ENCODE assay signal across 18 mouse cellular contexts in genomic region chr6:108228601-108229000, GRCm38 (mm10).
"Had no signal": no experiment of that assay in that cellular context is flagged by ENCODE, and none has a peak within 500 bp of the region (broad histone marks: within the 10 kb centered on the region; RNA-seq: fewer than 3 reads in every experiment).

No protein-coding gene starts in this region.

- H3K9me3 ChIP-seq: limb, embryonic 10.5 days; limb, embryonic 13.5 days; liver, embryonic 12.5 days; liver, embryonic 15.5 days; lung, embryonic 15.5 days; midbrain, embryonic 12.5 days; neural tube, embryonic 12.5 days; neural tube, embryonic 15.5 days had no signal

- H3K27ac ChIP-seq: kidney, postnatal 0 days; limb, embryonic 10.5 days; limb, embryonic 13.5 days; liver, embryonic 12.5 days; liver, embryonic 15.5 days; lung, embryonic 15.5 days; midbrain, embryonic 12.5 days; neural tube, embryonic 12.5 days; neural tube, embryonic 15.5 days had no signal

- H3K27me3 ChIP-seq: limb, embryonic 13.5 days; liver, embryonic 12.5 days; liver, embryonic 15.5 days; lung, embryonic 15.5 days; midbrain, embryonic 12.5 days; neural tube, embryonic 12.5 days; neural tube, embryonic 15.5 days had no signal

- H3K9ac ChIP-seq: limb, embryonic 13.5 days; liver, embryonic 12.5 days; liver, embryonic 15.5 days; lung, embryonic 15.5 days; midbrain, embryonic 12.5 days; neural tube, embryonic 12.5 days; neural tube, embryonic 15.5 days had no signal

- DNase-seq: layer of hippocampus, adult 9-11 months; liver; lung, adult 18-20 months; lung, postnatal 10 days; lung, postnatal 4 days; right cerebral cortex, postnatal 25 days; thymus, adult 18-20 months; thymus, postnatal 36 days had no signal

- H3K36me3 ChIP-seq: limb, embryonic 10.5 days; limb, embryonic 13.5 days; liver, embryonic 12.5 days; liver, embryonic 15.5 days; lung, embryonic 15.5 days; midbrain, embryonic 12.5 days; neural tube, embryonic 12.5 days; neural tube, embryonic 15.5 days had no signal

- H3K4me3 ChIP-seq: layer of hippocampus, adult 2 months; limb, embryonic 10.5 days; limb, embryonic 13.5 days; liver, embryonic 12.5 days; liver, embryonic 15.5 days; lung, embryonic 15.5 days; midbrain, embryonic 12.5 days; neural tube, embryonic 12.5 days; neural tube, embryonic 15.5 days had no signal
